Mouse (Mus musculus) cerebellum, adult 11 months (tissue): ENCODE results near the gene Il23a.
"Not testable (repeated sequence)": the region's sequence is repeated elsewhere in the genome, so short reads cannot be mapped to it uniquely, and the experiment has no call there.

Experiments used
- DNase-seq: peaks from one replicate; pipeline ENCODE4 v3.0.0; 2022

Gene Il23a

DNA sequence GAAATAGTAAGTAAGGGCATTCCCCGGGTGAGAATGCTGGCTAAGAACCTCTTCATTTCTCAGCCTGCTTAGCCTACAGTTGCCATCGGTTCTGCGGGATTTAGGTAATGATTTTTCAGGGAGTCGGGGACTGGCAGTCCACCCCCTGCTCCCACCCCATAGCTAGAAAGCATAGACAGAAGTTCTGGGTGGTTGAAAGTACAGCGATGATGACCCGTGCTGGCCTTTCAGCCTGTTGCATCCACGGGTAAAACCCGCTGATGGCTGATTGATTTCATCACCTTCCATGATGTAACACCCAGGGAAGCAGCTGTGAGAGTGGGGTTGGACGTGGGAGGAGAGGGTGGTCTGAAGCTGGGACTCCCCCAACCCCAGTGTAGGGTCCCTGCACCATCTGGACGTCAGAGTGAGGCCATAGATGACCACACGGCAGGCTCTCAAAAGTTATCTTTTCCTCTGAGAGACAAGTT is at the start of gene Il23a:
Il23a (minus strand) TSS at position 51 of the 470 bp plus-strand sequence.
- no peak for DNase-seq

- no peak for DNase-seq
Measured at GRCm38 (mm10) chr10:128347541-128347940, 49.0 kb upstream of the Il23a start.

- no peak for DNase-seq
Measured at GRCm38 (mm10) chr10:128344568-128345275, 46.2 kb upstream of the Il23a start.

DNA sequence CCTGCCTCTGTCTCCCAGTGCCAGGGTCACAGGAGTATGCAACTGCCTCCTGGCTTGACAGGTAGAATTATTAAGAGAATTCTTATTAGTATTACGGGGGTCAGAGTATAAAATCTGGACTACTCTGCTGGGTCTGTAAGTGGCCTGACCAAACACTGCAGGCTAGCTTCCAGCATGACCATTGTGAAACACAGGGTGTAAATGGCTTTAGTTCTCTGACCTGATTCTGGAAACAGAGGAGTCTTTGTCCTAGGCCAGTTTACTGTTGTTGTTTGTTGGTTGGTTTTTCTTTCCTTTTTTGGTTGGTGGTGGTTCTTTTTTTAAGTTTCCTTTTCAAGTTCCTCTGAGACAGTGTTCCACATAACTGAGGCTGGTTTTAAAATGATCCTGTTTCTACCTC is 44.9 kb upstream of the Il23a start:
- no peak for DNase-seq

DNA sequence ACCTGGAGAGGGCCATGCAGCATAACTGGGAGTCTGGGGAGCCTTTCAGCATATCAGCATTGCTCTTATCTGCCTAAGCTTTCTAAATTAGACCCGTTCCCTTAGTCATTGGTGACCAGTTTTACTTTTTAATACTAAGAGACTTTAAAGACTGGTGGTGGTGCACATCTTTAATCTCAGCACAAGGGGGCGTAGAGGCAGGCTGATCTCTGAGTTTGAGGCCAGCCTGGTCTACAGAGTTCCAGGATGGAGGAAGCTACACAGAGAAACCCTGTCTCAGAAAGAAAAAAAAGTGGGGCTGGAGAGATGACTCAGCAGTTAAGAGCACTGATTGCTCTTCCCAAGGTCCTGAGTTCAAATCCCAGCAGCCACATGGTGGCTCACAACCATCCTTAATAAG is 41.7 kb upstream of the Il23a start:
- no peak for DNase-seq

GRCm38 (mm10) chr10:128338948-128339347 is 40.4 kb upstream of the Il23a start:
- no peak for DNase-seq

DNA sequence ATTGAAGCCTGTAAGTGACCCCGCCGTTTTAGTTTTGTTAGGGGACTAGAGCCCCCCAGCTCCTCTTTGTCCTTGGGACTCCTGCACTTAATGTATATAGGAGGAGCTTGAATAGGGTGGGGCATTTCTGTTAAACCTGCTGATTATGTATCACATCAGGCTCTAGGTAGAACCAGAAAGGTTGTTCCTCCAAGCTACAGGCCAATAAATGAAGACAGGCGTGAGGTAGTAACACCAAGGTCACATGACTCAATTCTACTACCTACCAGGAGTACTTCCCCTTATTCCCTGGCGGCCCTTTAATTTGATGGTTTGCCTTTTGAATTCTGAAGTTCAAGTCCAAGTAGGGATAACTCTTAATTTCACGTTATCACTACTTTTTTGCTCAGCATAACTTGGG is 39.9 kb upstream of the Il23a start:
- DNase-seq, result no peak

DNA sequence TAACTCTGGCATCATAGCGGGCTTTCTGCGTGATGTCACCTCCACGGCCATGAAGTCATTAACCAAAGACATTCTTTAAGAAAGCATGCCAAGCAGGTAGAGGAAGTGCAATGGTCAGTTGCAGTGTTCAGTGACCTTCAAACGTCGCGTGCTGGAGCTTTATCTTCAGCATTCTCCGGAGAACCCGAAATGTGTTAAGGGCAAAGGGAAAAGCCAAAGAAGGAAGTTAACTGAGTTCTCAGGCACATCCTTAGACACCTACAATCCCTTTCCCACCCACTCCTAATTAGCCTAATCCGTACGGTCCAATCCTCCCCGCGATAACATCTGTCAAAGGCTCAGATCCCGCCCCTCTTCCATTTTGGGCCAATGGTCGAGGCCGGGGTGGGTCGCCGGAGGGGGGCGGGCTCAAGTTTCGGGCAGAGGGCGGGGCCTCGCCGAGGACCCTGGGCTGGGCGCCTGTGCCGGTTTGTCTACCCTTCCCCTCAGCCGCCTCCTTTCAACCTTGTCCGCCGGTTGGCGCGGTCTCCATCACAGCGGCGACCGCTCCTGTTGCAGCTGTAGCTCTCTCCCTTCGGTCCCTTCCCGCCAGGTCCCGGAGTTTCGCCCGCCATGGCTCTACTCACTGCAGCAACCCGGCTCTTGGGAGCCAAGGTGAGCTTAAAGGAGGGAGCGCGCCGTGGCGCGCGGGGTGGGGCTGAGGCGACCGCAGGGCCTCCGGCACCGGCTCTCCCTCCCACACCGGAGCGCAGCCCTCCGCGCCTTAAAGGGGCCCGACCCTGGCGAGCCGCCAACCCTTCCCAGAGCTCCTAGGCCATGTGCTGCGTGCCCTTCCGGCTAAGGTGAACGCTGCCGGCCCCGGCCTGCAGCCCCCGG is 39.0 kb upstream of the Il23a start, which contains the start of gene Cs:
Cs (plus strand) TSS at position 429 of the 876 bp plus-strand sequence.
- peak; percentile 95 for DNase-seq

DNA sequence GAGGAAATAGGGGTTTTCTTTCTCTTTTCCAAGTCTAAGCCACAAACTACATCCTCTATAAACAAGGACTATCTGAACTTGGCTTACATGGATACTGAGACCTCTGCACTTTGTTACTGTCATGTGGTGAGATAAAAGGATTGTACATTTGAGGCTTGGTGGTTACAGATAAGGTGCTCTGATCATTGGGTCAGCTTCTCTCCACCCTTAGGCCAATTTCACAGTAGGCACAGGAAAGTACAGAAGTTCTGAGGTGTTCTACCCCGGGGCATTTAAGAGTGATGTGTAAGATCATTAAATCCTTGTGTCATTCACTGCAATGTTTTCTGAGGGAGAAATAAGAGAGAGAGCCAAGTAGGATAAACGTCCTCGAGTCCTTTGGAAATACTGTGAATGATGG is 38.0 kb upstream of the Il23a start:
- no peak for DNase-seq

- DNase-seq, result no peak
Measured at GRCm38 (mm10) chr10:128336195-128336594, 37.6 kb upstream of the Il23a start.

- DNase-seq, result peak; percentile 68
Measured at GRCm38 (mm10) chr10:128335582-128335981, 37.0 kb upstream of the Il23a start.

DNA sequence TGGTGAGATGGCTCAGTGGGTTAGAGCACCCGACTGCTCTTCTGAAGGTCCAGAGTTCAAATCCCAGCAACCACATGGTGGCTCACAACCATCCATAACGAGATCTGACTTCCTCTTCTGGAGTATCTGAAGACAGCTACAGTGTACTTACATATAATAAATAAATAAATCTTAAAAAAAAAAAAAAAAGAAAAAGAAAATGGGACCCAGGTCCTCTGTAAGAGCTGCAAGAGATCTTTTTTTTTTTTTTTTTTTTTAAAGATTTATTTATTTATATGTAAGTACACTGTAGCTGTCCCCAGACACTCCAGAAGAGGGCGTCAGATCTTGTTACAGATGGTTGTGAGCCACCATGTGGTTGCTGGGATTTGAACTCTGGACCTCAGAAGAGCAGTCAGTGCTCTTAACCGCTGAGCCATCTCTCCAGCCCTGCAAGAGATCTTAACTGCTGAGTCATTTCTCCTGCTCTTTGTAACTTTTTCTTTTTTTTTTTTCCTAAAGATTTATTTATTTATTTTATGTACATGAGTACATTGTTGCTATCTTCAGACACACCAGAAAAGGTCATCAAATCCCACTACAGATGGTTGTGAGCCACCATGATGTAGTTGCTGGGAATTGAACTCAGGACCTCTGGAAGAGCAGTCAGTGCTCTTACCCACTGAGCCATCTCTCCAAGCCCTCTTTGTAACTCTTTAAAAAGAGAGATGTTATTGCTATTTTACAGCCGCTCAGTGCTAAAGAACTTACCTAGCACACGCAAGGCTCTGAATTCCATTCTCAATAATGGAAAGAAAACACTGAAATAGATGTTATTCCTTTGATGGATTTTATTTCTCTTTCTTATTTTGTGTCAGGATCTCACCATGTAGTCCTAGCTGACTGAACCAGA is 34.1 kb upstream of the Il23a start:
- DNase-seq, result not testable (repeated sequence)

- no peak for DNase-seq
Measured at GRCm38 (mm10) chr10:128327610-128328009, 29.1 kb upstream of the Il23a start.

DNA sequence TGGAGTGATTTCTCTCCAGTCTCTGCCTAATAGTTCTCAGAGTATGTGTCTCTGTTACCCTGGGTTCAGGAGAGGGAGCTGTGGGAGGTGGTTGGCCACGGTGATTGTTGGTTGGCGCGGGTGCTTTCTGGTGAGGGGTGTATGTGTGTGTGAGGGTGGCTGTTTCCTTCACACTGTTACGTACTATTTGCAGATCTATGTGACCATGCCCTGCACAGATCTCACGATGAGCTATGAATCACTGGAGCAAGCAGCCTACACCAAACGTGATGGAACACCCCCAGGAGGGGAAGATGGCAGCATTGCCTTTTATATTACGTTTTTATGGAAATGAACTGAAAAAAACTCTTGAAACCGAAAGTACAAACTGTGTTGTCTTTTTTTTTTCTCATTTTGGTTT is 28.3 kb upstream of the Il23a start:
- DNase-seq, result no peak

DNA sequence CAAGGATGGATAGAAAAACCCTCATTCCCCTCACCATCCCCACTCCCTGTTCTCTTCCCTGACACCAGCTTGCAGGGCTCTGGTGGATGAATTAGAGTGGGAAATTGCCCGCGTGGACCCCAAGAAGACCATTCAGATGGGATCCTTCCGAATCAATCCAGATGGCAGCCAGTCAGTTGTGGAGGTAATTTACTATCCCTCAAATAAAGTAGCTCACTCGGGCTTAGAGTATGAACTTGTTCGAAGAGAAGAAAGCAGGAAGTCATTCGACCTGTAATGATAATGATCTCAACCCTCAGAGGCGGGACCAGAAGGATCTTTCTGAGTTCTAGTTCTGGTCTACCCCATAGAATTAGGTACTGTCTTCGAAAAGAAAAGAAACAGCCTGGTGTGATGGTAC is 25.0 kb upstream of the Il23a start:
- no peak for DNase-seq

DNA sequence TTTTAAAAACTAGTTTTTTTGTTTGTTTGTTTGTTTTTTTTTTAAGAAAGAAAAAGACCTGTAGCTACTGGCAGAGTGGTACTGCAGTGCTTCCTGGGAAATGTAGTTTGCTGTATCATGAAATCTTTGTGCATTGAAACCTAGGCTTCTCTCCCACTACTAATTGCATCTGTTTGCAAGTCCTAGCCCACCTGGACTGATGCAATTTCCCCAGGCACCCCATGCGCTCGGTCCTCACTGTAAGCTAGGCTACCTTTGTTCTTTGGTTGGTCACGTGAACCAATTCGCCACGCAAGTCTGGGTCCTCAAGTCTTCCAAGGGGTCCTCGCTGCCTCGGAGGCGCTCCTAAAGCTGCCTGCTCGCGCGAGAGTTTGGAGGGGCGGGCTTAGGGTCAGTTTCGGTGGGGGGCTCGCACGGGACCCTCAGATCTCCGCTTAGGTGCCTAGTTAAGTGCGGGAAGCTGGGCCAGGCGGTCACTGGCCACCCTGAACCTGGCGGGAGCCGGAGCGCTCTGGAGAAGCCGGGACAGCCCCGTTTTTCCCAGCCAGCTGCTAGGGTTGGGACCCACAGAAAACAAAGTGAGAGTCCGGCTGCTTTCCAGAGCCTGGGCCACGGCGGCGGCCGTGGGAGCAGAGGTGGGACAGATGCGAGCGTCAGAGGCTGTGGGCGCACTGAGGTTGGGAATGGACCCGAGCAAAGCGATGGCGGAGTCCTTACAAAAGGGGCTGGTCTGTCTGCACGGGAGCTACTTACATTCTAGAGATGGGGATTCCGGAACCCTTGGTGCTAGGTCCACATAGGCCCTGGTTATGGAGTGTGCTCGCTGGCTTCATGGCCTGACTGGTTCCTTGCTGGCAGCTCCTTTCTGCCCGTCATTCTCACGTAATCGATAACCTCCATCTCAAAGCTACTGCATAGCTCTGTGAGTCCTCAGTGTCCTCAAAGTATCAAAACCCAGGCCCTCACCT is 23.9 kb upstream of the Il23a start, which contains the start of gene Cnpy2:
Cnpy2 (plus strand) TSS at position 319 of the 968 bp plus-strand sequence.
- peak; percentile 69 for DNase-seq

GRCm38 (mm10) chr10:128321641-128322040 is 23.1 kb upstream of the Il23a start:
- no peak for DNase-seq

DNA sequence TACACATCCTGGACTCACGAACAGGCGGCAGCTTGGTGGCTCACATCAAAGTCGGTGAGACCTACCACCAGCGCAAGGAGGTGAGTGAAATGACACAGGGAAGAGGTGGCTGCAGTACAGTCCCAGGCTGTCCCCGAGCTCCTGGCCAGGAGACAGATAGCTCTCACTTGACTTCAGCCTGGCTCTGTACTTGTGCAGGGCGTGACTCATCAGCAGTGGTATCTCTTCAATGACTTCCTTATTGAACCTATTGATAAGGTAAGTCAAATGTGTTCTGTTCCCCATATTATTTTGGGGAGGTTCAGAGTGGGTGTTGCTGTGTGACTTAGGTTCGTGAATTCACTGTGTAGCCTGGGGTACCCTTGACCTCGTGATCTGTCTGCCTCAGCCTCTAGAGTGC is 17.0 kb upstream of the Il23a start:
- no peak for DNase-seq

GRCm38 (mm10) chr10:128310902-128311301 is 12.3 kb upstream of the Il23a start:
- no peak for DNase-seq

- peak; percentile 45 for DNase-seq
Measured at GRCm38 (mm10) chr10:128310177-128310576, 11.6 kb upstream of the Il23a start.

DNA sequence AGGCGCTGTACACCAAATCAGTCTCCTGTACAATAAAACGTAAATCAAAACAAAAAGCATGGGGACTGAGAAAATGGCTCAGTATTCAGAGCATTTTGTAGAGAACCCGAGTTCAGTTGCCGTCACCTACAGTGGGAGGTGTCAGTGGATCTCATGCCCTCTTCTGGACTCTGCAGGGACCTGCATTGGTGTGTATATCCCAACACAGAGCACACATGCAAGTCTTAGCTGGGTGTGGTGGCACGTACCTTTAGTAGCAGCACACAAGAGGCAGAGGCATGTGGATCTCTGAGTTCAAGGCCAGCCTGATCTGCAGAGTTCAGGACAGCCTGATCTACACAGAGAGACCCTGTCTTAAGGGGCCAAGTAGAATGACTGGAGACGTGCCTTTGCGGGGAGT is 11.1 kb upstream of the Il23a start:
- no peak for DNase-seq
